Mouse (Mus musculus): ENCODE results near the gene Col25a1.

GRCm38 (mm10) chr3:130228186-130228585, 96.9 kb downstream of the Col25a1 start:
- TF ChIP-seq POLR2A (IDR thresholded peaks at IDR 0.05; ENCODE audit: low read depth, low read length) (no peak), CTCF (conservative IDR thresholded peaks at IDR 0.05; ENCODE audit: insufficient read depth, insufficient read length, low read depth, low read length) (no peak)
